Mouse (Mus musculus) monocyte, adult 5-6 weeks (primary cell): Measurements from ENCODE around the gene Hsd17b2. TPM values are rescaled to one million over a fixed set of nuclear protein-coding genes. Genes with fewer than 3 reads are reported as not detected.

Source experiments
- ATAC-seq: fragments of 153-309, 156-312 bp; replicated peaks from 2 replicates; pipeline ENCODE4 v1.8.0; 2017; ENCODE audit warnings: mild to moderate bottlenecking; ENCODE audit not compliant: low TSS enrichment, insufficient number of reproducible peaks, severe bottlenecking, poor library complexity, low FRiP score
- total RNA-seq: library from RNA; stranded (forward); fragments of 200-1000, 200-491, 200-594 nt; gene quantifications from 3 replicates; pipeline ENCODE4 v1.2.3, GENCODE M21; 2017

The Hsd17b2 gene
- total RNA-seq, 1 experiment from 2014 or later: 1.7 TPM

- ATAC-seq: no peak
These were observed 100.6 kb downstream of the Hsd17b2 start for GRCm38 (mm10) chr8:117802299-117802689.

GRCm38 (mm10) chr8:117805419-117805818 lies 103.7 kb downstream of the Hsd17b2 start:
- no peak for ATAC-seq

Other genes starting within 250 kb of the Hsd17b2 start
- 189 to 215 TPM (median 210 TPM) in 3 replicates for gene Plcg2, start 203.6 kb upstream of the Hsd17b2 start, total RNA-seq
- gene Sdr42e1, start 28.2 kb upstream of the Hsd17b2 start, total RNA-seq: 0.76 to 5.2 TPM (median 1.9 TPM) in 3 replicates
- 25.1 to 33.7 TPM (median 25.4 TPM) in 3 replicates for gene Mphosph6, start 100.0 kb downstream of the Hsd17b2 start, total RNA-seq